Mouse (Mus musculus) intestine, embryonic 14.5 days (tissue): ENCODE results near the gene Hoxb6. TPM values are rescaled to one million over a fixed set of nuclear protein-coding genes. Genes with fewer than 3 reads are reported as not detected.

Experiments used
- ATAC-seq: fragments of 200-750 bp; cut with Nextera tagmentation; replicated peaks from 2 replicates; pipeline ENCODE4 v1.8.0; 2017; ENCODE audit warnings: low read depth, moderate number of reproducible peaks, moderate TSS enrichment, moderate library complexity; ENCODE audit not compliant: low FRiP score, low TSS enrichment
- DNase-seq: peaks from one replicate; pipeline ENCODE4 v3.0.0-alpha.2; 2018; ENCODE audit warnings: low spot score
- H3K27ac ChIP-seq: fragments of 300-500 bp; sonication (generic); 2 replicates; pipeline ENCODE4 v1.5.1; 2014; ENCODE audit warnings: low read depth, mild to moderate bottlenecking, control low read depth
- H3K27me3 ChIP-seq: fragments of 300-500 bp; sonication (generic); replicated peaks from 2 replicates; pipeline ENCODE4 v1.6.1; 2014; ENCODE audit warnings: low read length, control low read depth; ENCODE audit not compliant: control insufficient read depth, insufficient read depth
- H3K36me3 ChIP-seq: fragments of 300-500 bp; sonication (generic); 2 replicates; pipeline ENCODE4 v1.6.1; 2014; ENCODE audit warnings: low read length, control low read depth; ENCODE audit not compliant: control insufficient read depth, insufficient read depth
- H3K4me1 ChIP-seq: fragments of 300-500 bp; sonication (generic); replicated peaks from 2 replicates; pipeline ENCODE4 v1.6.1; 2014; ENCODE audit warnings: low read length, control low read depth, mixed read lengths; ENCODE audit not compliant: control insufficient read depth, insufficient read depth
- H3K4me2 ChIP-seq: fragments of 300-500 bp; sonication (generic); 2 replicates; pipeline ENCODE4 v1.6.1; 2014; ENCODE audit warnings: low read length
- H3K4me3 ChIP-seq: fragments of 300-500 bp; sonication (generic); 2 replicates; pipeline ENCODE4 v1.5.1; 2014; ENCODE audit warnings: low read depth, low read length, control low read depth, mixed read lengths
- H3K9ac ChIP-seq: fragments of 300-500 bp; sonication (generic); 2 replicates; pipeline ENCODE4 v1.6.1; 2014; ENCODE audit warnings: mild to moderate bottlenecking, low read length
- H3K9me3 ChIP-seq: fragments of 300-500 bp; sonication (generic); 2 replicates; pipeline ENCODE4 v1.6.1; 2016; ENCODE audit warnings: low read length, control low read depth; ENCODE audit not compliant: control insufficient read depth
- WGBS: fragments of 180-500 bp; shearing (Covaris S2); extraction: QIAGEN DNeasy Blood & Tissue Kit; methylation state at CpG from one replicate; pipeline ENCODE4 v1.1.7; 2014; 5-methylcytosine and 5-hydroxymethylcytosine counted together
- polyA plus RNA-seq: library from polyadenylated mRNA; unstranded; fragments of >200 nt; fragmentation: Nextera tagmentation; extraction: Ambion mirVana; gene quantifications from 2 replicates; pipeline ENCODE4 v1.2.1, GENCODE M21; 2014

The Hoxb6 gene
- polyA plus RNA-seq, 1 experiment from 2014 or later, result 18.1 TPM

GRCm38 (mm10) chr11:96336597-96336996, 44.3 kb downstream of the Hoxb6 start:
- H3K4me2 ChIP-seq, result peak overlapping the region; percentile 12; the same call in 1 of the 2 replicates
- peaks cover 74% of the 10 kb centered on the region for H3K4me1 ChIP-seq
- WGBS, result 17% methylated on average over 2 of the region's 2 CpGs
- H3K27me3 ChIP-seq, result no peaks in the 10 kb centered on the region
- H3K4me3 ChIP-seq, result no peak overlapping the region
- H3K9me3 ChIP-seq, result no peaks in the 10 kb centered on the region
- peak overlapping the region; percentile 29; the same call in 1 of the 2 replicates for H3K9ac ChIP-seq
- peak overlapping the region; percentile 98 for H3K27ac ChIP-seq
- no peaks in the 10 kb centered on the region for H3K36me3 ChIP-seq
- DNase-seq (no peak), ATAC-seq (no peak)

- H3K4me3 ChIP-seq, result no peak overlapping the region
- no peak for DNase-seq
Measured at GRCm38 (mm10) chr11:96337026-96337425, 44.8 kb downstream of the Hoxb6 start.

GRCm38 (mm10) chr11:96338957-96339855, 46.9 kb downstream of the Hoxb6 start:
- peak overlapping the region; percentile 85 for H3K4me2 ChIP-seq
- peak overlapping the region; percentile 41; the same call in 1 of the 2 replicates for H3K4me3 ChIP-seq
- H3K36me3 ChIP-seq, result peaks cover 2% of the 10 kb centered on the region; the same call in 1 of the 2 replicates
- H3K27ac ChIP-seq, result peak overlapping the region; percentile 98
- ATAC-seq, result no peak
- no peaks in the 10 kb centered on the region for H3K27me3 ChIP-seq
- no peaks in the 10 kb centered on the region for H3K9me3 ChIP-seq
- WGBS, result 43% methylated on average over 7 of the region's 7 CpGs
- peaks cover 80% of the 10 kb centered on the region for H3K4me1 ChIP-seq
- peak overlapping the region; percentile 76 for H3K9ac ChIP-seq
- no peak for DNase-seq

More at GRCm38 (mm10) chr11:96337026-96337425, 44.8 kb downstream of the Hoxb6 start:
- peak overlapping the region; percentile 29; the same call in 1 of the 2 replicates for H3K9ac ChIP-seq
- peak overlapping the region; percentile 12 for H3K4me2 ChIP-seq
- 37% methylated on average over 6 of the region's 6 CpGs for WGBS
- H3K9me3 ChIP-seq, result no peaks in the 10 kb centered on the region
- peaks cover 70% of the 10 kb centered on the region for H3K4me1 ChIP-seq
- H3K27me3 ChIP-seq, result no peaks in the 10 kb centered on the region
- ATAC-seq, result no peak
- no peaks in the 10 kb centered on the region for H3K36me3 ChIP-seq
- peak overlapping the region; percentile 98 for H3K27ac ChIP-seq

GRCm38 (mm10) chr11:96340698-96341365, 48.6 kb downstream of the Hoxb6 start:
- peak; percentile 87 for DNase-seq
- Histone ChIP-seq H3K27me3 (no peaks in the 10 kb centered on the region), H3K4me2 (peak overlapping the region; percentile 85), H3K9me3 (no peaks in the 10 kb centered on the region), H3K4me1 (peaks cover 77% of the 10 kb centered on the region), H3K36me3 (peaks cover 9% of the 10 kb centered on the region; the same call in 1 of the 2 replicates), H3K9ac (peak overlapping the region; percentile 76), H3K4me3 (peak overlapping the region; percentile 41), H3K27ac (peak overlapping the region; percentile 98)
- WGBS, result under 1% methylated on average over 36 of the region's 36 CpGs
- peak; percentile 79 for ATAC-seq

GRCm38 (mm10) chr11:96341701-96342575, 49.7 kb downstream of the Hoxb6 start:
- Histone ChIP-seq H3K27ac (peak overlapping the region; percentile 98), H3K9me3 (no peaks in the 10 kb centered on the region), H3K36me3 (peaks cover 9% of the 10 kb centered on the region; the same call in 1 of the 2 replicates), H3K27me3 (no peaks in the 10 kb centered on the region), H3K4me2 (peak overlapping the region; percentile 85), H3K4me1 (peaks cover 77% of the 10 kb centered on the region), H3K4me3 (peak overlapping the region; percentile 42), H3K9ac (peak overlapping the region; percentile 76)
- ATAC-seq (no peak), DNase-seq (peak; percentile 85)
- WGBS, result 3% methylated on average over 40 of the region's 40 CpGs

GRCm38 (mm10) chr11:96342576-96342930, 50.3 kb downstream of the Hoxb6 start:
- peak overlapping the region; percentile 98 for H3K27ac ChIP-seq
- no peaks in the 10 kb centered on the region for H3K9me3 ChIP-seq
- peaks cover 75% of the 10 kb centered on the region for H3K4me1 ChIP-seq
- H3K4me3 ChIP-seq, result peak overlapping the region; percentile 42
- ATAC-seq (no peak), DNase-seq (peak; percentile 66)
- peak overlapping the region; percentile 76 for H3K9ac ChIP-seq
- 18% methylated on average over 4 of the region's 4 CpGs for WGBS
- peak overlapping the region; percentile 85 for H3K4me2 ChIP-seq
- peaks cover 9% of the 10 kb centered on the region; the same call in 1 of the 2 replicates for H3K36me3 ChIP-seq
- H3K27me3 ChIP-seq, result no peaks in the 10 kb centered on the region

GRCm38 (mm10) chr11:96343206-96343745, 51.0 kb downstream of the Hoxb6 start:
- H3K36me3 ChIP-seq, result peaks cover 9% of the 10 kb centered on the region; the same call in 1 of the 2 replicates
- H3K4me2 ChIP-seq, result peak overlapping the region; percentile 85
- H3K4me3 ChIP-seq, result peak overlapping the region; percentile 42
- 46% methylated on average over 2 of the region's 2 CpGs for WGBS
- peak overlapping the region; percentile 76 for H3K9ac ChIP-seq
- DNase-seq (no peak), ATAC-seq (no peak)
- H3K4me1 ChIP-seq, result peaks cover 74% of the 10 kb centered on the region
- H3K9me3 ChIP-seq, result no peaks in the 10 kb centered on the region
- H3K27ac ChIP-seq, result peak overlapping the region; percentile 98
- no peaks in the 10 kb centered on the region for H3K27me3 ChIP-seq
